Comparison of ENCODE assay signal across 7 mouse cellular contexts in the genomic region with DNA sequence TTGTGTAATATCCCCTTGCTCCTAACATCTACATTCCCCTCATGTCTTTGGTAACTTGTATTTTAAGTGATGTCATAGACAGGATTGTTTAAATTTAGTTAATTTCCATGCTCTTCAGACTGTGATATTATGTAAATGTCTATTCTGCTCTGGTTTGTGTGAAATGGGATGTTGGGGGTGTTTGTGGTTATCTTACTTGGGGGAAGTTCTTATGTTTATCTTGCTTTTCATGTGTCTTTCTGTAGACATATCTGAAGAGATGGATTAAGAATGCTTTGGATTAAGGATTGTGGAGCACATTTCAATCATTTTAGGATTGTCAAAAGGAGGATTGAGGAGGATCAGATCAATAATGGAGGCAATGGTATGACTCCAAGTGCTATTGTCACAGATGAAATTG. TPM values are rescaled to one million over a fixed set of nuclear protein-coding genes. Genes with fewer than 3 reads are reported as not detected.
A peak's percentile ranks its signal among the peaks of the same experiment; 100 is the strongest.
DNase-seq lines count a peak whose midpoint lies in the region; ATAC-seq and TF ChIP-seq lines count a peak whose summit lies in the region.

No protein-coding gene starts in this region.

- peak overlapping the region; percentile 100 for H3K9ac ChIP-seq in lung, embryonic 14.5 days
- H3K9ac ChIP-seq in forebrain, embryonic 13.5 days: peak overlapping the region; percentile 100
- H3K9ac ChIP-seq in limb, embryonic 15.5 days: no peak overlapping the region
- H3K9ac ChIP-seq in stomach, embryonic 15.5 days: no peak overlapping the region

- no peak for ATAC-seq in lung, embryonic 14.5 days (ENCODE audit: insufficient read depth)
- ATAC-seq in forebrain, embryonic 13.5 days: no peak
- no peak for ATAC-seq in limb, embryonic 15.5 days (ENCODE audit: insufficient number of reproducible peaks, low FRiP score, low TSS enrichment, low read depth)
- ATAC-seq in stomach, embryonic 15.5 days (ENCODE audit: insufficient read depth, low FRiP score, low read depth): no peak

- peaks cover 46% of the 10 kb centered on the region for H3K36me3 ChIP-seq in lung, embryonic 14.5 days (ENCODE audit: insufficient read depth)
- peaks cover 33% of the 10 kb centered on the region for H3K36me3 ChIP-seq in forebrain, embryonic 13.5 days (ENCODE audit: poor library complexity, severe bottlenecking)
- peaks cover 26% of the 10 kb centered on the region for H3K36me3 ChIP-seq in limb, embryonic 15.5 days
- H3K36me3 ChIP-seq in stomach, embryonic 15.5 days: peaks cover 12% of the 10 kb centered on the region; the same call in 1 of the 2 replicates

- no peak for TF ChIP-seq CTCF in lung, embryonic 14.5 days (IDR thresholded peaks at IDR 0.05; ENCODE audit: low read depth)

- peak overlapping the region; percentile 93 for H3K4me2 ChIP-seq in lung, embryonic 14.5 days
- peak overlapping the region; percentile 84 for H3K4me2 ChIP-seq in forebrain, embryonic 13.5 days
- peak overlapping the region; percentile 56; the same call in 1 of the 2 replicates for H3K4me2 ChIP-seq in limb, embryonic 15.5 days
- peak overlapping the region; percentile 68 for H3K4me2 ChIP-seq in stomach, embryonic 15.5 days

- H3K4me1 ChIP-seq in lung, embryonic 14.5 days (ENCODE audit: insufficient read depth): peaks cover 14% of the 10 kb centered on the region
- peaks cover 47% of the 10 kb centered on the region for H3K4me1 ChIP-seq in forebrain, embryonic 13.5 days
- H3K4me1 ChIP-seq in limb, embryonic 15.5 days: peaks cover 35% of the 10 kb centered on the region
- peaks cover 24% of the 10 kb centered on the region for H3K4me1 ChIP-seq in stomach, embryonic 15.5 days

- H3K27ac ChIP-seq in lung, embryonic 14.5 days (ENCODE audit: low read depth): no peak overlapping the region
- no peak overlapping the region for H3K27ac ChIP-seq in forebrain, embryonic 13.5 days
- no peak overlapping the region for H3K27ac ChIP-seq in limb, embryonic 15.5 days
- H3K27ac ChIP-seq in stomach, embryonic 15.5 days: no peak overlapping the region

- no peak for DNase-seq in lung, embryonic 14.5 days
- DNase-seq in lung, adult 18-20 months: no peak
- DNase-seq in urinary bladder, adult 18-20 months (ENCODE audit: low spot score in 2 of 2): no peak
- DNase-seq in adrenal gland, postnatal 36 days: no peak

- peak overlapping the region; percentile 99 for H3K4me3 ChIP-seq in lung, embryonic 14.5 days (ENCODE audit: low read depth, low read length)
- peak overlapping the region; percentile 99 for H3K4me3 ChIP-seq in forebrain, embryonic 13.5 days
- H3K4me3 ChIP-seq in limb, embryonic 15.5 days: peak overlapping the region; percentile 97
- H3K4me3 ChIP-seq in stomach, embryonic 15.5 days (replicated peaks): peak overlapping the region; percentile 97; the same call in 1 of the 2 replicates

- H3K27me3 ChIP-seq in lung, embryonic 14.5 days (ENCODE audit: insufficient read depth, low read length): no peaks in the 10 kb centered on the region
- H3K27me3 ChIP-seq in forebrain, embryonic 13.5 days: no peaks in the 10 kb centered on the region
- no peaks in the 10 kb centered on the region for H3K27me3 ChIP-seq in limb, embryonic 15.5 days
- H3K27me3 ChIP-seq in stomach, embryonic 15.5 days (replicated peaks): no peaks in the 10 kb centered on the region

- H3K9me3 ChIP-seq in lung, embryonic 14.5 days (ENCODE audit: low read depth, low read length): no peaks in the 10 kb centered on the region
- no peaks in the 10 kb centered on the region for H3K9me3 ChIP-seq in forebrain, embryonic 13.5 days (replicated peaks)
- H3K9me3 ChIP-seq in limb, embryonic 15.5 days: no peaks in the 10 kb centered on the region
- H3K9me3 ChIP-seq in stomach, embryonic 15.5 days: no peaks in the 10 kb centered on the region

RNA-seq across cellular contexts. Expression of gene Srsf1, which starts 2.6 kb away (rescaled TPM):
- 446 and 450 TPM in 2 replicates for polyA plus RNA-seq in lung, embryonic 14.5 days (2014; fragmentation: Nextera tagmentation; extraction: Ambion mirVana)
- 393 and 402 TPM in 2 replicates for polyA plus RNA-seq in forebrain, embryonic 13.5 days (2015; fragmentation: Nextera tagmentation; extraction: Ambion mirVana)
- 208 and 244 TPM in 2 replicates for polyA plus RNA-seq in limb, embryonic 15.5 days (2015; fragmentation: Nextera tagmentation; extraction: Ambion mirVana)
- 271 TPM in 2 replicates for polyA plus RNA-seq in stomach, embryonic 15.5 days (2015; fragmentation: Nextera tagmentation; extraction: Ambion mirVana)
- 100 to 1,000 TPM; 212 to 243 TPM for total RNA-seq in adrenal gland, postnatal 36 days (2021)

RNA-seq across cellular contexts. Expression of gene Vezf1, which starts 18.3 kb away (rescaled TPM):
- 44.5 and 46.8 TPM in 2 replicates for polyA plus RNA-seq in lung, embryonic 14.5 days (2014; fragmentation: Nextera tagmentation; extraction: Ambion mirVana)
- polyA plus RNA-seq in forebrain, embryonic 13.5 days (2015; fragmentation: Nextera tagmentation; extraction: Ambion mirVana): 65.6 and 72.7 TPM in 2 replicates
- 31.9 and 35.6 TPM in 2 replicates for polyA plus RNA-seq in limb, embryonic 15.5 days (2015; fragmentation: Nextera tagmentation; extraction: Ambion mirVana)
- polyA plus RNA-seq in stomach, embryonic 15.5 days (2015; fragmentation: Nextera tagmentation; extraction: Ambion mirVana): 34.0 and 35.1 TPM in 2 replicates
- 10 to 100 TPM; 49.3 to 50.9 TPM for total RNA-seq in adrenal gland, postnatal 36 days (2021)

RNA-seq across cellular contexts. Expression of gene Cuedc1, which starts 48.1 kb away (rescaled TPM):
- 14.1 and 16.8 TPM in 2 replicates for polyA plus RNA-seq in lung, embryonic 14.5 days (2014; fragmentation: Nextera tagmentation; extraction: Ambion mirVana)
- 32.8 and 37.4 TPM in 2 replicates for polyA plus RNA-seq in forebrain, embryonic 13.5 days (2015; fragmentation: Nextera tagmentation; extraction: Ambion mirVana)
- polyA plus RNA-seq in limb, embryonic 15.5 days (2015; fragmentation: Nextera tagmentation; extraction: Ambion mirVana): 28.1 and 32.1 TPM in 2 replicates
- polyA plus RNA-seq in stomach, embryonic 15.5 days (2015; fragmentation: Nextera tagmentation; extraction: Ambion mirVana): 23.8 and 26.7 TPM in 2 replicates
- total RNA-seq in adrenal gland, postnatal 36 days (2021): 10 to 100 TPM; 46.9 to 53.4 TPM

Comparison
In these comparisons a context has a peak if more than half of its experiments do, and no peak if none do; other contexts are left out.
1. H3K9ac ChIP-seq: peak in lung, embryonic 14.5 days (single experiment) and forebrain, embryonic 13.5 days (single experiment); none in limb, embryonic 15.5 days (single experiment) and stomach, embryonic 15.5 days (single experiment).
2. Peak in every context shown above with its lines, with median percentiles within 50 percentile points of each other: H3K4me2 ChIP-seq and H3K4me3 ChIP-seq.